Mouse (Mus musculus) neural tube, embryonic 14.5 days (tissue): ENCODE measurements at regions not wholly inside any gene's neighbourhood (a gene's known extent, or its start where the extent isn't known, plus 50 kb on each side); places are given as distances from the start of the nearest gene placed in this dataset.

Source experiments
- ATAC-seq: fragments of 200-750 bp; cut with Nextera tagmentation; 2 replicates; pipeline ENCODE4 v1.8.0; 2017; ENCODE audit warnings: low read depth, mild to moderate bottlenecking, moderate TSS enrichment, moderate library complexity
- H3K27ac ChIP-seq: fragments of 300-500 bp; sonication (generic); 2 replicates; pipeline ENCODE4 v1.5.1; 2014; ENCODE audit warnings: low read depth, mild to moderate bottlenecking, control low read depth, low read length, moderate library complexity, mixed read lengths
- H3K27me3 ChIP-seq: fragments of 300-500 bp; sonication (generic); 2 replicates; pipeline ENCODE4 v1.6.1; 2014; ENCODE audit warnings: low read length; ENCODE audit not compliant: control insufficient read depth, insufficient read depth
- H3K36me3 ChIP-seq: fragments of 300-500 bp; sonication (generic); 2 replicates; pipeline ENCODE4 v1.6.1; 2014; ENCODE audit warnings: low read length, mixed read lengths; ENCODE audit not compliant: control insufficient read depth, insufficient read depth
- H3K4me1 ChIP-seq: fragments of 300-500 bp; sonication (generic); 2 replicates; pipeline ENCODE4 v1.6.1; 2014; ENCODE audit warnings: low read length; ENCODE audit not compliant: control insufficient read depth, insufficient read depth
- H3K4me2 ChIP-seq: fragments of 300-500 bp; sonication (generic); 2 replicates; pipeline ENCODE4 v1.6.1; 2014; ENCODE audit warnings: mild to moderate bottlenecking, low read depth, low read length, control low read depth
- H3K4me3 ChIP-seq: fragments of 300-500 bp; sonication (generic); 2 replicates; pipeline ENCODE4 v1.5.1; 2014; ENCODE audit warnings: low read depth, low read length, control low read depth, mixed read lengths
- H3K9ac ChIP-seq: fragments of 300-500 bp; sonication (generic); replicated peaks from 2 replicates; pipeline ENCODE4 v1.6.1; 2014; ENCODE audit warnings: low read depth, mild to moderate bottlenecking, control low read depth, low read length, mixed read lengths
- H3K9me3 ChIP-seq: fragments of 300-500 bp; sonication (generic); 2 replicates; pipeline ENCODE4 v1.6.1; 2016; ENCODE audit warnings: low read length; ENCODE audit not compliant: control insufficient read depth
- WGBS: fragments of 180-500 bp; shearing (Covaris S2); extraction: QIAGEN DNeasy Blood & Tissue Kit; methylation state at CpG from one replicate; pipeline ENCODE4 v1.1.7; 2014; 5-methylcytosine and 5-hydroxymethylcytosine counted together

GRCm38 (mm10) chr4:54704696-54705095, 240.2 kb upstream of the Zfp462 start:
- no peak for ATAC-seq
- Histone ChIP-seq H3K4me2 (no peak overlapping the region), H3K4me3 (no peak overlapping the region), H3K36me3 (no peaks in the 10 kb centered on the region), H3K27ac (no peak overlapping the region), H3K27me3 (no peaks in the 10 kb centered on the region), H3K4me1 (no peaks in the 10 kb centered on the region), H3K9ac (no peak overlapping the region), H3K9me3 (no peaks in the 10 kb centered on the region)
- WGBS: 86% methylated on average over 5 of the region's 5 CpGs

DNA sequence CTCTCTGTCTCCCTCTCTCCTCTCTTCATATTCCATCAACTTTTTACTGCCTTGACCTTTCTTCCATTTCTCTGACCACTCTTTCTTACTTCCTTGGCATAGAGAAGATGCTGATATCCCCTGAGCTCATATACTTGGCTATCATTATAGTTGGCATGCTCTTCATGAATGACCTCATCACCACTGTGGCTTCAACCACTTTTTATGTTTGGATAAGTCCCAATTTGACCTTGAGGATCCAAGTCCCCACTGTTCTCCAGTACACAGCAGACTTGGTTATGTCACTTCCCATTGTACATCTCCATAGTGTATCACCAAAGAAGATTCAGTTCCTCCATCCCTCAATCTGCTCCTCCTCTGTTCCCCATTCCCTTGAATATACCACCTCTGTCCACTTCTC, 235.1 kb upstream of the Zfp462 start:
- H3K36me3 ChIP-seq: no peaks in the 10 kb centered on the region
- H3K4me1 ChIP-seq: no peaks in the 10 kb centered on the region
- H3K9me3 ChIP-seq: no peaks in the 10 kb centered on the region
- H3K27ac ChIP-seq: no peak overlapping the region
- no peaks in the 10 kb centered on the region for H3K27me3 ChIP-seq
- no peak for ATAC-seq
- H3K4me3 ChIP-seq: no peak overlapping the region
- H3K4me2 ChIP-seq: no peak overlapping the region
- H3K9ac ChIP-seq: no peak overlapping the region

DNA sequence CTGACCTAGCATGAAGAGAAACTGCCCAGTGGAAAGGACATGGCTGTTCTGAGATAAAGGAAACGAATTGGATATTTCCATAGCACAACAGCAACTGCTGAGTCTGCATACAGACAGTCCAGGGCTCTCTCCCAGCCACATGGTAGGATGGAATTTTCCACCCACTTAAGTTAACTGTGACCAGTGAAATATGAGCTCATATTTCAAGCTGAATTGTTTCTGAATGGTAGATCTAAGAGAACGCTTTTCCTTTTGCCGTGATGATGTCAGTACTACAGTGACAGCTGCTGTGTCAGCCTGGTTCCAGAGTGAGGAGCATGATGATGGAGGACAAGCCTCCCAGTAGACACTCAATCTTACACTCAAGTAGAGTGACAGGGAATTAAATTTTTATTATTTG, 231.9 kb upstream of the Zfp462 start:
- no peaks in the 10 kb centered on the region for H3K4me1 ChIP-seq
- no peaks in the 10 kb centered on the region for H3K36me3 ChIP-seq
- no peak overlapping the region for H3K27ac ChIP-seq
- no peak overlapping the region for H3K4me3 ChIP-seq
- ATAC-seq: no peak
- 74% methylated on average over 3 of the region's 3 CpGs for WGBS
- H3K9ac ChIP-seq: no peak overlapping the region
- no peaks in the 10 kb centered on the region for H3K27me3 ChIP-seq
- H3K9me3 ChIP-seq: no peaks in the 10 kb centered on the region
- no peak overlapping the region for H3K4me2 ChIP-seq

- ATAC-seq: no peak
- 87% methylated on average over 9 of the region's 9 CpGs for WGBS
- no peaks in the 10 kb centered on the region for H3K9me3 ChIP-seq
Observed at GRCm38 (mm10) chr4:54714612-54715342, 230.1 kb upstream of the Zfp462 start.

DNA sequence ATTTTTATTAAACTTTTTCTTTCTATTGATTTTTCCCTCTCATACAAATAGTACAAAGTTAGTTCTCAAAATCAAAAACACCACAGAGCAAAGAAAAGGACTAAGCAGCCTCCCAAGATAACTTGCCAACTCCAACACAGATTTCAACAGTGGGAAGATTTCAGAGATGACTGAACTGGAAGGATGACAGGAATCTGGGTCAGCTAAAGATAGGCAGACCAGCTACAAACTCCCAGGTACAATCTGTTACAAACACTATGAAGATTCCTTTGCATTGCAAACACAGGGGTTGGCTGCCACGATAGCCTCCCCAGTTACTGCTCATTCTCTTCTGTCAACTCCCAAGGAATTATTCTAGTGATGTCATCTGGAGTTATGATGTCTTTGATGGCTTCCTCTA, 226.8 kb upstream of the Zfp462 start:
- H3K4me2 ChIP-seq: no peak overlapping the region
- H3K9me3 ChIP-seq: no peaks in the 10 kb centered on the region
- no peak overlapping the region for H3K9ac ChIP-seq
- WGBS: 53% methylated on average over 1 of the region's 1 CpGs
- H3K27ac ChIP-seq: no peak overlapping the region
- H3K27me3 ChIP-seq: no peaks in the 10 kb centered on the region
- H3K36me3 ChIP-seq: no peaks in the 10 kb centered on the region
- no peak overlapping the region for H3K4me3 ChIP-seq
- no peak for ATAC-seq
- H3K4me1 ChIP-seq: no peaks in the 10 kb centered on the region

More at GRCm38 (mm10) chr4:54714612-54715342, 230.1 kb upstream of the Zfp462 start:
- Histone ChIP-seq H3K27ac (no peak overlapping the region), H3K4me3 (no peak overlapping the region), H3K4me1 (no peaks in the 10 kb centered on the region), H3K36me3 (no peaks in the 10 kb centered on the region), H3K4me2 (no peak overlapping the region), H3K9ac (no peak overlapping the region), H3K27me3 (no peaks in the 10 kb centered on the region)

DNA sequence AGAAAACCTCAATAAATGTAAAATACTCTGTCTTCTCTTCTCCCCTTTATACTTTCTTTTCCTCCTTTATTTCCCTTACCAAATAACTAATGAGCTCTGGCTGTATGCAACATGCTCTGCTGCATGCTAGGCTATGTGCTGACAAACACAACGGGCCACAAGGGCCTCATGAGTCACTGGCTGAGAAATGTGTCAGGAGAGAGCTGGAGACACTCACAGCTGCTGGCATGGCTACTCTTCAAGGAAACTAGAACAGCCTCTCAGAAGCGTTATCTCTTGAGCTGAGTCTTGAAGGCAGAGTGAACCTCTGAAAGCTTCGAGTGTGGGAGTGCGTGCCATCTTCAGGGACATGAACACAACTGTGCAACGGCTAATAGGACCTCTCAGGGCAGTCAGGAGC, 205.8 kb upstream of the Zfp462 start:
- H3K4me3 ChIP-seq: no peak overlapping the region
- H3K9ac ChIP-seq: no peak overlapping the region
- 79% methylated on average over 5 of the region's 5 CpGs for WGBS
- no peaks in the 10 kb centered on the region for H3K4me1 ChIP-seq
- no peaks in the 10 kb centered on the region for H3K9me3 ChIP-seq
- no peak overlapping the region for H3K4me2 ChIP-seq
- no peaks in the 10 kb centered on the region for H3K36me3 ChIP-seq
- H3K27me3 ChIP-seq: no peaks in the 10 kb centered on the region
- ATAC-seq: no peak
- H3K27ac ChIP-seq: no peak overlapping the region

DNA sequence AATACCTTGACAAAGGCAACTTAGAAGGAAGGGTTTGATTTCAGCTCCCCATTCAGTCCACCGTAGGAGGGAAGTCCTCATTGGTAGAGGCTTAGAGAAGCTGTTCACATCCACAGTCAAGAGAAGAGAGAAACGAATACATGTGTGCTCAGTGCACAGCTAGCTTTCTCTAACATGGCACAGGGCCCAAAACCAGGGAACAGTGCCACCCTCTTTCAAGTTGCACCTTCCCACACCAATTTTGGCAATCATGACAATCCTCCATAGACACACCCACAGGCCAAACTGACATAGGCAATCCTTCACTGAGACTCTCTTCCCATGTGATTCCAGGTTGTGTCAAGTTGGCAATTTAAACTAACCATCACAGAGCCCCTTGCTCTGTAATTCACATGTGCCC, 193.4 kb upstream of the Zfp462 start:
- Histone ChIP-seq H3K9ac (no peak overlapping the region), H3K27me3 (no peaks in the 10 kb centered on the region), H3K4me2 (no peak overlapping the region), H3K4me1 (no peaks in the 10 kb centered on the region), H3K9me3 (no peaks in the 10 kb centered on the region), H3K4me3 (no peak overlapping the region), H3K27ac (no peak overlapping the region), H3K36me3 (no peaks in the 10 kb centered on the region)
- 90% methylated on average over 2 of the region's 2 CpGs for WGBS
- ATAC-seq: no peak

GRCm38 (mm10) chr4:54756441-54756840, 188.4 kb upstream of the Zfp462 start:
- Histone ChIP-seq H3K4me3 (no peak overlapping the region), H3K36me3 (no peaks in the 10 kb centered on the region), H3K27ac (no peak overlapping the region), H3K9me3 (no peaks in the 10 kb centered on the region), H3K4me1 (no peaks in the 10 kb centered on the region), H3K9ac (no peak overlapping the region), H3K27me3 (no peaks in the 10 kb centered on the region), H3K4me2 (no peak overlapping the region)
- ATAC-seq: no peak
- WGBS: 93% methylated on average over 4 of the region's 4 CpGs

DNA sequence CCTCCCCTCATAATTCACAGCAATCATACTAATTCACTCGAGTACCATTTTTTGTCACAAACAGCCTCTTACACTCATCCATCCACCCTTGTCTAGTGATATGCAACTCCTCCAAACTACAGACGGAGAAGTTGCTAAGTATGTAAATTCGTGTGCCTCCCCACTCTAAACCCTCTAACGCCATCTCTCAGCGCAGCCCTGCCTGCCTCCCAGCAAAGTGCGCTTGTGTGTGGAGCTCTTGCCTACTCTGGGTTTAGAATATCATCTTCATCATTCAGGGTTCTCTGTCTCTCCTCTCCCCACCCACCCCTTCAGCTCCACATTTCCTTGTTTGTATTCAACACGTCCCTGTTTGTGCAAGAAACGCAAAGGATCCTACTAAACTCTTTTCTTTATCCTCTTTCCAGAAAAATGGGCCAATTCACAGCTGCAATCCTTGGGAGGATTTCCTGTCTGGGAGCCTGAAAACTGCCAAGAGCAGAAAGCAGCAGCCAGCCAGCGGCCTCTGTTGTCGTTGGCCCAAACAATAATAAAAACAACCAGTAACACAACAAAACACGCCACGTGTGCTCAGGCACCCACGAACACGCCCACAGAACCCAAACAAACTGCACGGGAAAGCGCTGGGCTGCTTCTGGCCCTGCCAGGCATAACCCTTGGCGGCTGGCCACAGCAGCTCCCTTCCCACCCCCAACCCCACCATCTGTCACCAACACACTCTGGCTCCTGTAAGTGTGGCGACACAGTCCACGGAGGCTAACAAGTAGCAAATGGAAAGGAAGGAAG, 186.9 kb upstream of the Zfp462 start:
- Histone ChIP-seq H3K4me2 (peak overlapping the region; percentile 27), H3K9me3 (no peaks in the 10 kb centered on the region), H3K9ac (no peak overlapping the region), H3K4me3 (peak overlapping the region; percentile 2; the same call in 1 of the 2 replicates), H3K27me3 (no peaks in the 10 kb centered on the region), H3K36me3 (no peaks in the 10 kb centered on the region), H3K4me1 (no peaks in the 10 kb centered on the region), H3K27ac (peak overlapping the region; percentile 16; the same call in 1 of the 2 replicates)
- ATAC-seq: peak; percentile 83; the same call in 1 of the 2 replicates
- WGBS: 32% methylated on average over 19 of the region's 19 CpGs
